Mouse (Mus musculus): ENCODE data around the gene Dner.

GRCm38 (mm10) chr1:84443640-84444039 is 252.4 kb downstream of the Dner start:
- TF ChIP-seq CTCF (IDR thresholded peaks at IDR 0.05; ENCODE audit: low read depth, low read length), result no peak
- TF ChIP-seq POLR2A (IDR thresholded peaks at IDR 0.05; ENCODE audit: extremely low read depth, insufficient read depth, low read length), result no peak

Data from liver, adult 2 months (tissue).